24 mouse cellular contexts compared by ENCODE assay signal in the genomic region with DNA sequence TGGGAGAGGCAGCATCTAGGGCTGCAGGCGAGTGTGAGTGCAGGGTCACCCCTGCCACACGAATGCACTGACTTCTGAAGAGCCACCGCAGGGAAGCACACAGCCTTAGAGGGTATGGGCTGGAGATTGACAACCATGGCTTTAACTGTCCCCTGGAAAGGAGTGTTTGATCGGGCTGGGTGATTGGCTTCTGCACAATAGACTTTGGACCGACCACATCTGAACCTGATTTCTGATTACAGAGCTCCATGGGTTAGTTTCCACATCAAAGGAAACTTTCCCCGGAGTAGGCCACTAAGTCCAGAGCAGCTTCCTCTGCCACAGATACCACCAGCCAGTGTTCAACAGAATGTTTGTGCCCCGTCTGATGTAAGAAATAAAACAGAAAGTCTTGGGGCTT. TPM values are rescaled to one million over a fixed set of nuclear protein-coding genes. Genes with fewer than 3 reads are reported as not detected.
DNase-seq lines count a peak whose midpoint lies in the region; ATAC-seq and TF ChIP-seq lines count a peak whose summit lies in the region.
"Had no signal": no experiment of that assay in that cellular context is flagged by ENCODE, and none has a peak within 500 bp of the region (broad histone marks: within the 10 kb centered on the region; RNA-seq: fewer than 3 reads in every experiment).

No protein-coding gene starts in this region.

- DNase-seq in embryonic facial prominence, embryonic 11.5 days (ENCODE audit: low spot score): peak; percentile 18
- no peak for DNase-seq in embryonic facial prominence, embryonic 10.5 days (ENCODE audit: low spot score)
- DNase-seq in liver, embryonic 13.5 days: no peak
- DNase-seq in layer of hippocampus, postnatal 14 days (ENCODE audit: low spot score in 2 of 2): no peak
- DNase-seq in cerebellum, postnatal 36 days: no peak
- DNase-seq: adrenal gland, adult 8-10 months; cerebellum, adult 2 months; forebrain, postnatal 0 days; heart, postnatal 14 days; kidney, adult 9 months; kidney, postnatal 10 days; lung, embryonic 14.5 days; lung, postnatal 14 days; right cerebral cortex, adult 18-20 months had no signal

- H3K36me3 ChIP-seq in embryonic facial prominence, embryonic 11.5 days (replicated peaks; ENCODE audit: control insufficient read depth, insufficient read depth, low read depth, low read length): no peaks in the 10 kb centered on the region
- no peaks in the 10 kb centered on the region for H3K36me3 ChIP-seq in embryonic facial prominence, embryonic 10.5 days (replicated peaks)
- H3K36me3 ChIP-seq in intestine, embryonic 15.5 days: no peaks in the 10 kb centered on the region
- 0 out of 2 replicates have a peak, but pooled peaks cover 7% of the 10 kb centered on the region for H3K36me3 ChIP-seq in liver, embryonic 13.5 days
- peaks cover 28% of the 10 kb centered on the region for H3K36me3 ChIP-seq in small intestine, adult 2 months (ENCODE audit: control insufficient read depth, insufficient read depth, low read length)
- H3K36me3 ChIP-seq: embryonic facial prominence, embryonic 15.5 days; forebrain, embryonic 12.5 days; hindbrain, embryonic 10.5 days; hindbrain, embryonic 15.5 days; limb, embryonic 13.5 days had no signal

- no peak for TF ChIP-seq CTCF in small intestine, adult 2 months (IDR thresholded peaks at IDR 0.05; ENCODE audit: extremely low read depth, insufficient read length, insufficient replicate concordance, low read depth, low read length)

- no peaks in the 10 kb centered on the region for H3K9me3 ChIP-seq in embryonic facial prominence, embryonic 11.5 days (replicated peaks; ENCODE audit: control insufficient read depth, low read length)
- H3K9me3 ChIP-seq in embryonic facial prominence, embryonic 10.5 days: no peaks in the 10 kb centered on the region
- no peaks in the 10 kb centered on the region for H3K9me3 ChIP-seq in intestine, embryonic 15.5 days
- no peaks in the 10 kb centered on the region for H3K9me3 ChIP-seq in liver, embryonic 13.5 days (replicated peaks)
- H3K9me3 ChIP-seq: embryonic facial prominence, embryonic 15.5 days; forebrain, embryonic 12.5 days; G1E; hindbrain, embryonic 10.5 days; hindbrain, embryonic 15.5 days; limb, embryonic 13.5 days had no signal

- H3K9ac ChIP-seq in embryonic facial prominence, embryonic 11.5 days (replicated peaks; ENCODE audit: low read length): no peak overlapping the region
- no peak overlapping the region for H3K9ac ChIP-seq in intestine, embryonic 15.5 days
- no peak overlapping the region for H3K9ac ChIP-seq in liver, embryonic 13.5 days
- H3K9ac ChIP-seq: embryonic facial prominence, embryonic 15.5 days; forebrain, embryonic 12.5 days; forebrain, postnatal 0 days; hindbrain, embryonic 15.5 days; limb, embryonic 13.5 days; lung, embryonic 14.5 days had no signal

- no peak overlapping the region for H3K4me2 ChIP-seq in embryonic facial prominence, embryonic 11.5 days (ENCODE audit: low read depth, low read length)
- no peak overlapping the region for H3K4me2 ChIP-seq in intestine, embryonic 15.5 days (replicated peaks)
- H3K4me2 ChIP-seq in liver, embryonic 13.5 days: peak overlapping the region; percentile 21; the same call in 1 of the 2 replicates
- H3K4me2 ChIP-seq: embryonic facial prominence, embryonic 15.5 days; forebrain, embryonic 12.5 days; hindbrain, embryonic 15.5 days; limb, embryonic 13.5 days; lung, embryonic 14.5 days had no signal

- TF ChIP-seq POLR2A in small intestine, adult 2 months (IDR thresholded peaks at IDR 0.05; ENCODE audit: low read depth, low read length): no peak

- H3K27ac ChIP-seq in embryonic facial prominence, embryonic 11.5 days (replicated peaks; ENCODE audit: low read depth, low read length): no peak overlapping the region
- no peak overlapping the region for H3K27ac ChIP-seq in embryonic facial prominence, embryonic 10.5 days (replicated peaks)
- no peak overlapping the region for H3K27ac ChIP-seq in intestine, embryonic 15.5 days
- H3K27ac ChIP-seq in liver, embryonic 13.5 days: peak overlapping the region; percentile 56
- H3K27ac ChIP-seq in small intestine, adult 2 months (ENCODE audit: insufficient read depth, low read depth, low read length): peak overlapping the region; percentile 86
- H3K27ac ChIP-seq: embryonic facial prominence, embryonic 15.5 days; forebrain, embryonic 12.5 days; hindbrain, embryonic 10.5 days; hindbrain, embryonic 15.5 days; left cerebral cortex, adult 2 months; limb, embryonic 13.5 days had no signal

- 38% methylated on average over 7 of the region's 7 CpGs for WGBS in embryonic facial prominence, embryonic 11.5 days
- 48% methylated on average over 7 of the region's 7 CpGs for WGBS in embryonic facial prominence, embryonic 10.5 days
- WGBS in intestine, embryonic 15.5 days: 49% methylated on average over 7 of the region's 7 CpGs
- 62% methylated on average over 7 of the region's 7 CpGs for WGBS in liver, embryonic 13.5 days (ENCODE audit: insufficient replicate concordance)
- 18% methylated on average over 7 of the region's 7 CpGs for WGBS in small intestine, adult 2 months

- no peak for ATAC-seq in embryonic facial prominence, embryonic 11.5 days (replicated peaks; ENCODE audit: insufficient number of reproducible peaks, low FRiP score, low TSS enrichment, low read depth)
- ATAC-seq in intestine, embryonic 15.5 days: peak; percentile 22
- ATAC-seq in liver, embryonic 13.5 days (ENCODE audit: low read depth): peak; percentile 28; the same call in 1 of the 2 replicates
- ATAC-seq: forebrain, postnatal 0 days; midbrain, embryonic 16.5 days had no signal

- peaks cover 2% of the 10 kb centered on the region; the same call in 1 of the 2 replicates for H3K4me1 ChIP-seq in embryonic facial prominence, embryonic 11.5 days (ENCODE audit: control insufficient read depth, insufficient read depth, low read length)
- H3K4me1 ChIP-seq in embryonic facial prominence, embryonic 10.5 days: peaks cover 22% of the 10 kb centered on the region
- H3K4me1 ChIP-seq in intestine, embryonic 15.5 days (replicated peaks): peaks cover 13% of the 10 kb centered on the region
- H3K4me1 ChIP-seq in liver, embryonic 13.5 days (replicated peaks): peaks cover 56% of the 10 kb centered on the region
- H3K4me1 ChIP-seq in small intestine, adult 2 months (ENCODE audit: control insufficient read depth, insufficient read depth, insufficient read length, low read length): peaks cover 22% of the 10 kb centered on the region

- H3K4me3 ChIP-seq in embryonic facial prominence, embryonic 11.5 days (ENCODE audit: low read depth, low read length): no peak overlapping the region
- H3K4me3 ChIP-seq in embryonic facial prominence, embryonic 10.5 days: no peak overlapping the region
- no peak overlapping the region for H3K4me3 ChIP-seq in intestine, embryonic 15.5 days (replicated peaks)
- no peak overlapping the region for H3K4me3 ChIP-seq in liver, embryonic 13.5 days (replicated peaks)
- peak overlapping the region; percentile 17; the same call in 1 of the 2 replicates for H3K4me3 ChIP-seq in small intestine, adult 2 months (ENCODE audit: low read depth, low read length)
- H3K4me3 ChIP-seq: embryonic facial prominence, embryonic 15.5 days; forebrain, embryonic 12.5 days; hindbrain, embryonic 10.5 days; hindbrain, embryonic 15.5 days; left cerebral cortex, adult 2 months; limb, embryonic 13.5 days had no signal

- peaks cover 8% of the 10 kb centered on the region for H3K27me3 ChIP-seq in embryonic facial prominence, embryonic 11.5 days (ENCODE audit: control insufficient read depth, insufficient read depth, low read length)
- H3K27me3 ChIP-seq in embryonic facial prominence, embryonic 10.5 days (replicated peaks; ENCODE audit: low read depth, poor library complexity, severe bottlenecking): peaks cover 55% of the 10 kb centered on the region
- peaks cover 10% of the 10 kb centered on the region; the same call in 1 of the 2 replicates for H3K27me3 ChIP-seq in intestine, embryonic 15.5 days (replicated peaks)
- H3K27me3 ChIP-seq in liver, embryonic 13.5 days: peaks cover 22% of the 10 kb centered on the region
- H3K27me3 ChIP-seq in small intestine, adult 2 months (ENCODE audit: control insufficient read depth, insufficient read depth, low read length): no peaks in the 10 kb centered on the region

RNA-seq across cellular contexts. Expression of a gene that starts 6.2 kb away (rescaled TPM):
- polyA plus RNA-seq in embryonic facial prominence, embryonic 11.5 days (2014; fragmentation: Nextera tagmentation; extraction: Ambion mirVana): 2.0 and 2.7 TPM in 2 replicates
- 0.59 and 0.64 TPM in 2 replicates for polyA plus RNA-seq in embryonic facial prominence, embryonic 10.5 days (2016; fragmentation: Nextera tagmentation; extraction: Ambion mirVana)
- polyA plus RNA-seq in intestine, embryonic 15.5 days (2015; fragmentation: Nextera tagmentation; extraction: Ambion mirVana): 11.4 and 12.6 TPM in 2 replicates
- 6.8 and 8.6 TPM in 2 replicates for polyA plus RNA-seq in liver, embryonic 13.5 days (2015; fragmentation: Nextera tagmentation; extraction: Ambion mirVana)
- 24.9 and 58.2 TPM in 2 replicates for polyA plus RNA-seq in small intestine, adult 2 months (2012; rRNA removed)
- total RNA-seq in layer of hippocampus, postnatal 14 days (2021): 1 to 10 TPM in 1 of 2 experiments, under 1 TPM in 1; 0.69 to 1.5 TPM

RNA-seq across cellular contexts. Expression of a gene that starts 40.7 kb away (rescaled TPM):
- 90.3 and 97.6 TPM in 2 replicates for polyA plus RNA-seq in embryonic facial prominence, embryonic 11.5 days (2014; fragmentation: Nextera tagmentation; extraction: Ambion mirVana)
- 86.7 and 88.8 TPM in 2 replicates for polyA plus RNA-seq in embryonic facial prominence, embryonic 10.5 days (2016; fragmentation: Nextera tagmentation; extraction: Ambion mirVana)
- polyA plus RNA-seq in intestine, embryonic 15.5 days (2015; fragmentation: Nextera tagmentation; extraction: Ambion mirVana): 102 and 113 TPM in 2 replicates
- 65.4 and 77.9 TPM in 2 replicates for polyA plus RNA-seq in liver, embryonic 13.5 days (2015; fragmentation: Nextera tagmentation; extraction: Ambion mirVana)
- polyA plus RNA-seq in small intestine, adult 2 months (2012; rRNA removed): 21.2 and 36.0 TPM in 2 replicates
- 10 to 100 TPM; 24.0 to 24.6 TPM for total RNA-seq in layer of hippocampus, postnatal 14 days (2021)

Comparison
In these comparisons a context has a peak if more than half of its experiments do, and no peak if none do; other contexts are left out.
1. H3K27ac ChIP-seq: peak in liver, embryonic 13.5 days (single experiment) and small intestine, adult 2 months (single experiment); none in embryonic facial prominence, embryonic 11.5 days (single experiment), embryonic facial prominence, embryonic 10.5 days (single experiment) and intestine, embryonic 15.5 days (single experiment).